Mouse (Mus musculus): ENCODE data around the gene Msantd2. TPM values are rescaled to one million over a fixed set of nuclear protein-coding genes. Genes with fewer than 3 reads are reported as not detected.

Msantd2 gene
- 33.1 TPM for polyA plus RNA-seq (2021)

DNA sequence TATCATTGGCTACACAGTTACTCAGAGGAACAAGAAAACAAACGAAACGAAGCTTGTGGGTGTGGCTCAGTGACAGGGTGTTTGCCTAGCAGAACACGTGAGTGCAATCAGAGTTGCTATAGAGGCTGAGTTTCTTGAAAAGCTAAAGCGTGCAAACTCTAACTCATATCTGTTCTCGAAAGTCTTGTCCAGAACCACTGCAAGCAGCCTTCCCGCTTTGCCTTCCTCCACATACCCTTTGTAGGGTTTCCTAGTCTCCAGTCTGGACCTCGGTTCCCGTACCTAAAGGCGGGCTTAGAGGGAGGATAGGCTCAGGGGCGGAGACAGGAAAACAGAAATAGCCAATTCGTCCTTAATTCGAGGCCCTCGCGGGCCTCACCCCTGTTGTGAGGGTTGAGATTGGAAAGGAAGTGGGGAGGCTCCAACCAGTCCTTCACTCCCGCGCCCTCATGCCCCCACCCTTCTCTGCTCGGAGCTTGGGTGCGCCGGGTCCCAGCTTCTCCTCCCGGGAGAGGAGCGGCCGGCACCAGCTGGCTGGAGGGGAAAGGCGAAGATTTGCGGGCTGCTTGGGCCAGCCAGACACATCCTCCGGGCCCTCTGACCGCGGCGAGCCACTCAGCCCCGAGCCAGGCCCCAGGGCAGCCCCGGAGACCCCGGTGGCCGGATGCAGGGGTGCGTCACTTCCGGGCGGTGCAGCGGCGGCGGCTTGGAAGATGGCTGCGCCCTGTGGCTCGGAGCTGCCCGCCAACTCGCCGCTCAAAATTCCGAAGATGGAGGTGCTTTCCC, at the start of gene Msantd2:
TSS of gene Msantd2 (plus strand) at position 709 of the 786 bp plus-strand sequence.
- in situ Hi-C loops (cut with MboI; ENCODE audit: low pct_unique_long_range_greater_than_20kb), result no loop called here

DNA sequence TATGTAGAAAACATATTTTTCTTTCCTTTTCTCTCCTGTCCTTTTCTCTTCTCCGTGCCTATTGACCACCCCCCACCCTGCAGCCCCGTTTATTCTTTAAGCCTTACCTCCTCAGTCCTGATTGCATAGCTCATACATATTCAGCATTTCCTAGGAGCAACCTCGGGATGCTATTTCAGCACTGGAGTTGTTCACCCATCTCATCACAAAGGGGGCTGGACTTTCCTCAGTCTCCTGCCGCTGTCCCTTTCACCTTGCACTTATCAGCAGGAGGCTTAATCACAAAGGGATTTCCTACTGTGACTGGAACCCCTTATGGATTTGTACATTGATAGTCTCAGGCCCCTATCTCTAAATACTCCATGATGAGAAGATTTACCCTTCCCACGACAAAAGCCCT, 36.7 kb upstream of the Msantd2 start:
- CTCF ChIA-PET, result interaction anchor here (0.7 to 1.1 kb wide), 3 partner anchors 14 to 93 kb away, joined by 3 to 4 read pairs (median 4); no protein-coding TSS in a partner anchor
- DNase-seq (ENCODE audit: low read depth, low spot score) (no peak), ATAC-seq (no peak)
- no peaks in the 10 kb centered on the region for H3K27me3 ChIP-seq
- in situ Hi-C loops (cut with MboI; ENCODE audit: low pct_unique_long_range_greater_than_20kb), result no loop called here
- no peak for TF ChIP-seq CTCF (IDR thresholded peaks at IDR 0.05)
- POLR2A ChIA-PET, result no interaction called here

More for the DNA sequence above, at the start of gene Msantd2:
- ChIA-PET POLR2A (interaction anchor here (0.6 to 1.1 kb wide), 3 partner anchors 17 to 42 kb away, joined by 3 read pairs; no protein-coding TSS in a partner anchor), CTCF (interaction anchor here (0.8 to 1.3 kb wide), 5 partner anchors 9 to 57 kb away, joined by 3 to 4 read pairs (median 4); no protein-coding TSS in a partner anchor)
- H3K27me3 ChIP-seq, result no peaks in the 10 kb centered on the region
- TF ChIP-seq CTCF (IDR thresholded peaks at IDR 0.05), result no peak
- ATAC-seq (peak; percentile 95), DNase-seq (ENCODE audit: low read depth, low spot score) (peak; percentile 28)

DNA sequence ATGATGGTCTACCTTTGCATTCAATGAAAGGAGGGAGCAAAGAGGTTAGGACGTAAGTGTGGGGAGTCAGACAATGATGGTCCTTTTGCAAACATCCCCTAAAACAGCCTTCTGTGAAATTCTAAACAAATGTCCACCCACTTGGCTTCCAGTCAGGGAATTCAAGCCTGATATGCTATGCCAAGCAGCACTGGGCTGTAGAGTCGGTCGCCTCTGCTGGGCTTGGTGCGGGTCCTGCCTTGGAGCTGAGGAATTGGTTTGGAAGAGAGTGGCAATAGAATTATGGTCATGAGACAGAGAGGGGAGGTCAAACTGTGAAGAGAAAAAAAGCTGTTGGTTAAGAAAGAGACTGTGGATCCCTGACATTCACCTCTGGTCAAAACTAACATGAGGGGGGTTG, 35.8 kb upstream of the Msantd2 start:
- no peaks in the 10 kb centered on the region for H3K27me3 ChIP-seq
- no peak for TF ChIP-seq CTCF (IDR thresholded peaks at IDR 0.05)
- ChIA-PET CTCF (no interaction called here), POLR2A (interaction anchor here (0.7 kb wide), 1 partner anchor 8 kb away, joined by 3 read pairs; no protein-coding TSS in a partner anchor)
- DNase-seq (ENCODE audit: low read depth, low spot score) (no peak), ATAC-seq (no peak)
- in situ Hi-C loops (cut with MboI; ENCODE audit: low pct_unique_long_range_greater_than_20kb), result no loop called here

DNA sequence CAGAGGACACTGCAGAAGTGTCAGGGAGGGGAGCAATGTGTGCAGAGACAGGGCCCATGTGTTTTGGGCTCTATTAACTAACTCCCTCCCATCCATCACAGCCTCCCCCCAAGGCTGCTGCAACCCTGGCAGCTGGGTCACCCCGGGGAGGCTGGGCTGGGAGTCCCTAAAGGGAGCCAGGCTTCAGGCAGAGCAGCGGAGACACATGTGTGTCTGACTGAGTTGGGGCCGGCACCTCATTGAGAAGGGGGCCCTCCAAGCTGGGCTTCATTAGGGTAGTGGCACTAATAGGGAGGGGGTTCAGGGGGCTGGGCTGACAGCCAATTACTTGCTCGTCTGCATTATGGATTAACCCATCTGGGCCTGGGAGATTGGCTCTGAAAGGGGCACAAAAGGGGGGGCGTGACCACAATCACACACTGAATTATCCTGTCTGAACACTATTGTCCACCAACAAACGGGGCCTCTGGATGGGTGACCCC, 35.1 kb upstream of the Msantd2 start:
- in situ Hi-C loops (cut with MboI; ENCODE audit: low pct_unique_long_range_greater_than_20kb), result no loop called here
- no peak for TF ChIP-seq CTCF (IDR thresholded peaks at IDR 0.05)
- ChIA-PET POLR2A (interaction anchor here (0.7 kb wide), 1 partner anchor 8 kb away, joined by 3 read pairs; no protein-coding TSS in a partner anchor), CTCF (no interaction called here)
- no peak for DNase-seq (ENCODE audit: low read depth, low spot score)
- no peak for ATAC-seq
- H3K27me3 ChIP-seq, result no peaks in the 10 kb centered on the region

DNA sequence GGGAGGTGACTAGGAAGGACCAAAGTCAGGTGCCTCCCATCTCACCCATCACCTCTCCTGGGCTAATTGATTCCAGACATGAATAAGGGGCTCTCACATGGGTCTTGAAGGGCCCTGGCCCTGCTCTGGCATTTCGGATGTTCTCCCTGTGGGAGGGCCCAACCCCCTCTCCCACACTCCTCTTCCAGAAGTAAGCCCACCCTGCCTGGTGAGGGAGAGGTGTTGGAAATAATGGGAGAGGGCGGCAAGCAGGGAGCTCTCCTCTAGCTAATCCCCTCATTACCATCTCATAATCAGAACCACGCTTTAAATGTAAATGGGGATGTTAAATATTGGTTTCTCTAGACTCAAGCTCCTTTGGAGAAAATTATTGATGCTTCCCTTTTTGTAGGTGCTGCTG, 34.1 kb upstream of the Msantd2 start:
- DNase-seq (ENCODE audit: low read depth, low spot score) (no peak), ATAC-seq (no peak)
- TF ChIP-seq CTCF (IDR thresholded peaks at IDR 0.05), result no peak
- POLR2A ChIA-PET, result no interaction called here
- in situ Hi-C loops (cut with MboI; ENCODE audit: low pct_unique_long_range_greater_than_20kb), result no loop called here
- H3K27me3 ChIP-seq, result peaks cover under 1% of the 10 kb centered on the region
- CTCF ChIA-PET, result no interaction called here

- in situ Hi-C loops (cut with MboI; ENCODE audit: low pct_unique_long_range_greater_than_20kb), result no loop called here
- ATAC-seq (no peak), DNase-seq (ENCODE audit: low read depth, low spot score) (no peak)
- no peak for TF ChIP-seq CTCF (IDR thresholded peaks at IDR 0.05)
- ChIA-PET CTCF (no interaction called here), POLR2A (interaction anchor here (0.6 kb wide), 1 partner anchor 151 kb away, joined by 8 read pairs; no protein-coding TSS in a partner anchor)
- peaks cover 3% of the 10 kb centered on the region for H3K27me3 ChIP-seq
Measured at GRCm38 (mm10) chr9:37455868-37456267, 33.3 kb upstream of the Msantd2 start.

GRCm38 (mm10) chr9:37456481-37456910, 32.6 kb upstream of the Msantd2 start:
- DNase-seq (ENCODE audit: low read depth, low spot score) (no peak), ATAC-seq (no peak)
- in situ Hi-C loops (cut with MboI; ENCODE audit: low pct_unique_long_range_greater_than_20kb), result no loop called here
- ChIA-PET CTCF (no interaction called here), POLR2A (no interaction called here)
- TF ChIP-seq CTCF (IDR thresholded peaks at IDR 0.05), result no peak
- H3K27me3 ChIP-seq, result peaks cover 3% of the 10 kb centered on the region

- ATAC-seq (no peak), DNase-seq (ENCODE audit: low read depth, low spot score) (no peak)
- H3K27me3 ChIP-seq, result peaks cover 3% of the 10 kb centered on the region
- in situ Hi-C loops (cut with MboI; ENCODE audit: low pct_unique_long_range_greater_than_20kb), result no loop called here
- ChIA-PET POLR2A (no interaction called here), CTCF (interaction anchor here (1.4 kb wide), 1 partner anchor 158 kb away, joined by 6 read pairs; no protein-coding TSS in a partner anchor)
- no peak for TF ChIP-seq CTCF (IDR thresholded peaks at IDR 0.05)
Measured at GRCm38 (mm10) chr9:37457151-37457550, 32.0 kb upstream of the Msantd2 start.

GRCm38 (mm10) chr9:37459665-37460042, 29.5 kb upstream of the Msantd2 start:
- DNase-seq (ENCODE audit: low read depth, low spot score) (no peak), ATAC-seq (no peak)
- H3K27me3 ChIP-seq, result peaks cover 3% of the 10 kb centered on the region
- in situ Hi-C loops (cut with MboI; ENCODE audit: low pct_unique_long_range_greater_than_20kb), result loop anchor here (5.0 to 10.0 kb wide), 2 partner anchors 68 to 155 kb away; partner anchors contain the start of genes Esam and Spa17
- no peak for TF ChIP-seq CTCF (IDR thresholded peaks at IDR 0.05)
- CTCF ChIA-PET, result interaction anchor here (1.1 to 1.4 kb wide), 2 partner anchors 85 to 88 kb away, joined by 4 to 6 read pairs; no protein-coding TSS in a partner anchor
- POLR2A ChIA-PET, result no interaction called here

DNA sequence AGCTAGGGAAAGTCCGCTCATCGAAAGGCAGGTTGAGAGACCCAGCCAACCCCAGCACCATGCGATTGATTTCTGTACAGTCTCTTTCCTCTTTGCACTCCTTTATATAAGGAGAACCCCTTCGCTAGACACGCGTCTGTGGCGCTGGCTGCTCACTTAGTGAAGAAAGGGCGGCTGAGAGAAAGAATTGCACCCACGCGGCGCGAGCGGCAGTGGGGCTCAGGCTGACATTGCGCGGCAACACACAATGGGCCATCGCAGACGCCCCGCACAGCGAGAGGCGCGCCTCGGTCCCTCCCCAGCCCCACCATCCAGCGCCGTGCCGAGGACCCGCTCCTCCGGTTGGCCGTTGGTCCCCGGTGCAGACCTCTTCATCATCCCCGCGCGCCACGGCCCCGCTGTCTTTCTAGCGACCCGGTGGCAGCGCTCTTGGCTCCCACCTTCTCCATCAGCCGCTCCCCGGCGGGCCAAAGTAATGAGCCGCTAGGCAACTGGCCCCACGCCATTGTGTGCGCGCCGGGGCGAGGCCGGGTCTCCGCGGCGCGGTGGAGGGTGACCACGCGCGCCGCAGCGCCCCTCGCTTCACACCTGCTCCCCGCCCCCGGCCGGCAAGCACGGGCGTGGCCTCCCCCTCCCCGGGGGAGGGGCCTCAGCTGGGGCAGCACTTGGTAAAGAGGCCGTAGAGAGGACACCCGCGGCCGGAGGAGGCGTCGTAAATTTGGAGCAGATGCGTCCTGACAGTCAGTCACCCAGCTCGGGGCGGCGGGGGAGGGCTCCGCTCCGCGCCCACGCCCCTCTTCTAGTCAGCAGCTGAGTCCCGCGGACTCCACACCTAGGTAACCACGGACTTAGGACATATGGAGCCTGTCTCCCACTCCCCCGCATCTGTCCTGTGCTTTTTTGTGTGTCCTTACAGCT, 28.8 kb upstream of the Msantd2 start:
- CTCF ChIA-PET, result interaction anchor here (1.1 to 1.4 kb wide), 2 partner anchors 85 to 87 kb away, joined by 4 to 6 read pairs; no protein-coding TSS in a partner anchor
- TF ChIP-seq CTCF (IDR thresholded peaks at IDR 0.05), result no peak
- POLR2A ChIA-PET, result no interaction called here
- ATAC-seq, result peak; percentile 29
- in situ Hi-C loops (cut with MboI; ENCODE audit: low pct_unique_long_range_greater_than_20kb), result loop anchor here (5.0 to 10.0 kb wide), 2 partner anchors 67 to 154 kb away; partner anchors contain the start of genes Esam and Spa17
- H3K27me3 ChIP-seq, result peaks cover 3% of the 10 kb centered on the region
- no peak for DNase-seq (ENCODE audit: low read depth, low spot score)

Measured in Patski (cell line).